Mouse (Mus musculus) left cerebral cortex, adult 8-10 months (tissue): ENCODE results near the gene Dact3. TPM values are rescaled to one million over a fixed set of nuclear protein-coding genes. Genes with fewer than 3 reads are reported as not detected.

Experiments
- DNase-seq, 2 experiments: peaks; one replicate each; pipeline ENCODE4 v3.0.0; 2022; ENCODE audit warnings: low spot score in 2 of 2
- total RNA-seq, 4 experiments: library from RNA; stranded (reverse); gene quantifications; 2 replicates each; pipeline ENCODE4 v1.2.4; 2022

Dact3 gene
- total RNA-seq, 4 experiments from 2014 or later = 163 to 169 (median 166) TPM

DNA sequence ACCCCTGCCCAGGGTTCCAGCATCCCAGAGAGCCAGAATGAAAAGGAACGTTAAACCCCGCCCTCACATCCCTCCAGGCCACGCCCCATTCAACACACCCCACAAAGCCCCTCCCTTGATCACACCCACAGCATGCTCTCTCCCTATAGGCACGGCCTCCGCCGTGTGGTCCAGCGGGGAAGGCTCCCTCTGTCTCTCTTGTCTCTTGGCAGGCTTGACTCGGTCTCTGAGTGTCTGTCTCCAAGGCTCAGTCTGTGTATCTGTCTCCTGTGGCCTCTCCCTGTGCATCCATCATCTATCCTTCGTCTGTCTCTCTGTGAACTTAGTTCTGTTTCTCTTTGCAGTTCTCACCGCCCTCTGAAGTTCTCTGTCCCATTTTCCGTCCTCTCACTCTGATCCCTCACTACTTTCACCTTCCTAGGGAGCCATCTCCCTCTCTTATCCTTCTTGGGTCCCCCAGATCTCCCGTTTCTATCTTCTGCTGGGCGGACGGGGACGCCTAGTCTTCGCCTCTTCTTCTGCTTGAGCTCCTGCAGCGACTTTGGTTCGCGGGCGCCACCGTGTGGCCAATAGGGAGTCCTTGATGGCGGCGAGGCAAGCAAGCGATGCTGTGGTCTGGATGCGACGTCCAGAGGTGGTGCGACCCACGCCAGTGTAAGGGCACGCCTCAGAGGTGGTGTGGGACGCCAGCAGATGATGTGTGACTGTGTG is 16.7 kb downstream of the Dact3 start, which contains the start of gene Gng8:
Gng8 (plus strand) TSS at position 146 of the 711 bp plus-strand sequence.
- DNase-seq = peak; percentile 74 to 79

- no peak for DNase-seq
Observed at GRCm38 (mm10) chr7:16892352-16892730, 17.2 kb downstream of the Dact3 start.

- DNase-seq = no peak
Observed at GRCm38 (mm10) chr7:16893612-16894011, 18.5 kb downstream of the Dact3 start.

GRCm38 (mm10) chr7:16894279-16894678 is 19.2 kb downstream of the Dact3 start:
- DNase-seq = no peak

- DNase-seq = no peak
Observed at GRCm38 (mm10) chr7:16895000-16895399, 19.9 kb downstream of the Dact3 start.

GRCm38 (mm10) chr7:16895511-16895910 is 20.4 kb downstream of the Dact3 start:
- DNase-seq = no peak

DNA sequence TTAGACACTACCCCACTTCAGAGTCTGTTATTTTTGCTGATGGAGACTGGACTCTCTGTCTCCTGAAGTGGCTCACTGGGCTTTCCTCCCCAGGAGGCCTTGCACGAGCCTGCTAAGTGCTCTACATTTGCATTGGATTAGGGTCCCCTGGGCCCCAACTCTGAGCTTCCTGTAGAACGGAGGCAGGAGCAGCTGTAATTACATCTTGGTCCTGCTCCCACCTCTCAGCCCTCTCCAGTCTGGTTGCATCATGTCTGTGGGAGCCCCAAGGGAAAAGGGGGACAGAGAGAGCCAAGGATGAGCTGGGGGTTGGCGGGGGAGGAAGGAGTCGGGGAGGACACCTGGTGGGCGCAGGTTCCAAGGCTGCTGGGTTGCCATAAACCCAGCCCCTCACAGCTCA is 25.4 kb downstream of the Dact3 start:
- no peak for DNase-seq

GRCm38 (mm10) chr7:16903439-16903955 is 28.4 kb downstream of the Dact3 start:
- no peak for DNase-seq

GRCm38 (mm10) chr7:16904120-16904675 is 29.1 kb downstream of the Dact3 start:
- DNase-seq = no peak

- DNase-seq = no peak
Observed at GRCm38 (mm10) chr7:16905491-16906021, 30.4 kb downstream of the Dact3 start.

GRCm38 (mm10) chr7:16906281-16906680 is 31.2 kb downstream of the Dact3 start, which contains the start of gene Ptgir:
Gene Ptgir (plus strand): TSS chr7:16906490.
- DNase-seq = no peak

GRCm38 (mm10) chr7:16906889-16907559 is 31.9 kb downstream of the Dact3 start:
- DNase-seq = no peak

DNA sequence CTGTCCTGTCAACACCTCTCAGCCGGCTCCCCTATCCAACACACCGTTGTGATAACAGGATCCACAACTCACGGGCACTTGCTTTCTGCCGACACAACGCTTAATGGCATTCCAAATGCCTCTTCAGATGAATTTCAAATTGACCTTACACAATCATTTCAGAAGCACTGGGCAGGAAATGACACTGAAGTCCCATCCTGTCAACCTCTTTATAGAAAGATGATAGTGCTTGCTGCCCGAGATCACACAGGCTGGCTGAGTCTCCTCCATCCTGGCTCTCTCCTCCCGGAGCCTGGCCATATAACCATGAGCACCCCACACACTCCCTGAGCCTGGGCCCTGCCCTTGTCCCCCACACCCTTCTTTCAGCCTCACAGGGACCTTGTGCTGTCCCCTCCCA is 32.7 kb downstream of the Dact3 start:
- DNase-seq = no peak

DNA sequence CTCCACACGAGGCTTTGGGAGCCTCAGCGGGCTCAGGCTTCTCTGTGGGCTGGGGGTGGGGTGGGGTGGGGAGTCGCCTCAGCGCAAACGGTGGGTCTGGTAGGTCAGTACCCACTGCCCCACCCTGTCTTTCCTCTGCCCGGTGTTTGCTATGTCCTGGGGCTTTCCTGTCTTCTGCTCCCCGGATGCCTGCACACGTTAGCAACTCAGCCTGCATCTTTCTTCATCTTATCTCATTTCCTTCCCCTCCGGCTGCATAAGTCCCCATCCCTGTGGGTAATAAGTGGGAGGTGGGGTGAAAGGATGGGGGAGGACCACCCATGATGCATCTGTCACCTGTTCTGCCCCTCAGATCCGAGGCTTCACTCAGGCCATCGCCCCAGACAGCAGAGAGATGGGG is 33.2 kb downstream of the Dact3 start:
- DNase-seq = no peak

DNA sequence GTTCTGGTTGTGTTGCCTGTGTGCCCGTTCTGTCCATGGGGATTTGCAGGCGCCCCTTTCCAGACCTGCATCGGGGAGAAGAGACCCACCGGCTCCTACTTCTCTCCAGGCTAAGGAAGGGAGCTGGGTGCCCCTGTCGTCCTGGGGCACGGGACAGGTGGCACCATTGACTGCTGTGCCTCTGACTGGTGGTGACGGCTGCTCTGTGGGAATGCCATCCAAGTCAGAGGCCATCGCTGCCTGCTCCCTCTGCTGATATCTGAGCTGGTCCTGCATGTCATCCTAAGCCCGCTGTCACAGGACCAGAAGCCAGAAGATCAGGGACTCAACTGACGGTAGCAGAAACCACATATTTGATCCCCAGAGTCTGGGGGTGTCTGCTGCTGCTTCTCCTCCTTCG is 33.7 kb downstream of the Dact3 start:
- DNase-seq = no peak

DNA sequence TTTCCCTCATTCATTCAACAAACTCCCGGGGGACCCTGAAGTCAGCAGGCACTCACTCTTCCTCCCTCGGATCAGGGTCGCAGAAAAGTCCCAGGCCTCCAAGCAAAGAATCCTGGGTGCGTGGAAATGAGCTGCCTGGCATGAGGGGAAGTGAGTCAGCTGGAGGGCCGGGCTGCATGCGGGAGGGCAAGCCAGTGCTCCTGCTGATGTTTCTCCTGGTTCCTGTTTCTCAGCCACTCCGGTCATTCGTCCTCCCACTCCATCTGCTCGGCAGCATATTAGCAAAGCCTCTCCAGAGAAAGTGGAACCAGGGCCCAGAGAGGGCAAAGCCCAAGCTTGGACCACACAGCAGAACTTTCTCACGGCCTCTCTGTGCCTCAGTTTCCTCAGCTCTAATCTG is 34.8 kb downstream of the Dact3 start:
- DNase-seq = no peak

GRCm38 (mm10) chr7:16911904-16912303 is 36.8 kb downstream of the Dact3 start:
- DNase-seq = no peak

- no peak for DNase-seq
Observed at GRCm38 (mm10) chr7:16912360-16912759, 37.2 kb downstream of the Dact3 start.

- DNase-seq = no peak
Observed at GRCm38 (mm10) chr7:16913806-16914452, 38.8 kb downstream of the Dact3 start.

DNA sequence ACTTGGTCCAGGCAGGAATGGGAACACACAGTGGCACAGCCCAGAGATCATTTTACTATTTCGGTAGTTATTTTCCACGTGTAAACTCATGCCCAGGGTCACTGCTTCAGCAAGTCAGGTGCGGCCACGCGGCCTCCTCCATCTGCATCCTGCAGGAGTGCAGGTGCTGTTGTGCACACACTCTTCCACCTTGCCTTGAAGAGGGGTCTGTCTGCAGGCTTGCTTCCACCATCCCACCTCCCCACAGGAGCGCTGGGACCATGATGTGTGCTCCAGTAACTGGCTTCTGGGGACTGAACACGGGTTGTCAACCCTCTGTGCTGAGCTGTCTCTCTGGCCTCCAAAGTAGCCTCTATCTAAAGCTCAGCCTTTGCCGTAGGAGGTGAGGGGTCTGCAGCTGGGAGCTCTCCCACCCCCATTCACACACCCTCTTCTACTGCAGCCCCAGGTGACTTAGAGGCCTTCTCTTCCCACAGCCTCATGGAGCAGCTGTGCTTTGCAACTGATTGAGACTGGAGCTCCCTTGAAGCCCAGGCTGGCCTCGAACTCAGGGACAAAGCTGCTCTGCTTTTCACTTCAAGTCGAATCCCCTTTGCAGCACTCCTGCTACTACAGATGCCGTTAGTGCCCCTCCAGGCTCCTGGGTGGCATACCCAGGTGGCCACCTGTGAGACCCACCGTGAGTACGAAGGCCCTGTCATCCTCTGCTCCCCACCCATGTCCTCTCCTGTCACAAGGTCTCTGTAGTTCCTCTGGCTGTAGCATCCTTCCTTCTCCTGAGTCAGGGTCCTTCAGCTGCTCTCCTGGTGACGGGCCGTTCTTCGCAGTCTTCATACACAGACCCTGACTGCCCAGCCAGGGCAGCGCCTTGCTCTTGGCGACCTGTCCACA is 39.6 kb downstream of the Dact3 start:
- no peak for DNase-seq
